Comparison of ENCODE assay signal across 22 mouse cellular contexts in the genomic region with DNA sequence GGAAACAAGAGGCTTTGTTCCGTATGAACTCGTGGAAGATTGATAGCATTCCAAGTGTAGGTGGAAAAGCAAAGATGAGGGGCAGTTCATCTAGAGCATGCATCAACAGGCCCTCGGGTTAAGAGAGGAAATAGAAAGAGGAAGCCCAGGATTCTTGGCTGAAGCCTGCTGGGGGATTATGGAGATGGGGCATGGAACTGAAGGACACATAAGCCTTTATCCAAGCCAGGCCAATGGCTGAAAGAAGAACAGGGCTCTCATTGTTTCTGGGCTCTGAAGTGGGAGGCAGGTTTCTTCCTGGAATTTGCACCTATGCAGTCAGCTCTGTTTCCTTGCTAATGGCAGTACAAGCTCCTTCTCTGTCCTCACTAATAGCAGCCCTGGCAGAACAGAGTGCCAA.
A peak's percentile ranks its signal among the peaks of the same experiment; 100 is the strongest.
DNase-seq lines count a peak whose midpoint lies in the region; ATAC-seq and TF ChIP-seq lines count a peak whose summit lies in the region.
"Had no signal": no experiment of that assay in that cellular context is flagged by ENCODE, and none has a peak within 500 bp of the region (broad histone marks: within the 10 kb centered on the region; RNA-seq: fewer than 3 reads in every experiment).

No protein-coding gene starts in this region.

- H3K36me3 ChIP-seq in intestine, embryonic 14.5 days (ENCODE audit: control insufficient read depth, insufficient read depth, low read length): no peaks in the 10 kb centered on the region
- no peaks in the 10 kb centered on the region for H3K36me3 ChIP-seq in intestine, embryonic 15.5 days
- H3K36me3 ChIP-seq in lung, embryonic 14.5 days (ENCODE audit: insufficient read depth): no peaks in the 10 kb centered on the region
- H3K36me3 ChIP-seq in lung, postnatal 0 days (ENCODE audit: insufficient read depth, low read length): no peaks in the 10 kb centered on the region
- H3K36me3 ChIP-seq: embryonic facial prominence, embryonic 15.5 days; forebrain, embryonic 15.5 days; hindbrain, embryonic 12.5 days had no signal

- no peaks in the 10 kb centered on the region for H3K9me3 ChIP-seq in intestine, embryonic 14.5 days (ENCODE audit: control insufficient read depth, low read length)
- H3K9me3 ChIP-seq in intestine, embryonic 15.5 days: no peaks in the 10 kb centered on the region
- H3K9me3 ChIP-seq in lung, embryonic 14.5 days (ENCODE audit: low read depth, low read length): no peaks in the 10 kb centered on the region
- no peaks in the 10 kb centered on the region for H3K9me3 ChIP-seq in lung, postnatal 0 days (ENCODE audit: low read length)
- H3K9me3 ChIP-seq: embryonic facial prominence, embryonic 15.5 days; forebrain, embryonic 15.5 days; hindbrain, embryonic 12.5 days had no signal

- H3K9ac ChIP-seq in intestine, embryonic 14.5 days (ENCODE audit: low read length): no peak overlapping the region
- no peak overlapping the region for H3K9ac ChIP-seq in intestine, embryonic 15.5 days
- H3K9ac ChIP-seq in lung, embryonic 14.5 days: no peak overlapping the region
- no peak overlapping the region for H3K9ac ChIP-seq in lung, postnatal 0 days (replicated peaks; ENCODE audit: low read depth)
- H3K9ac ChIP-seq: embryonic facial prominence, embryonic 15.5 days; forebrain, embryonic 15.5 days; hindbrain, embryonic 12.5 days had no signal

- peak; percentile 45 for DNase-seq in intestine, embryonic 14.5 days (ENCODE audit: low spot score)
- DNase-seq in lung, embryonic 14.5 days: peak; percentile 27
- no peak for DNase-seq in lung, postnatal 0 days (ENCODE audit: low spot score)
- peak; percentile 47 for DNase-seq in forelimb bud, embryonic 11.5 days (ENCODE audit: low read depth, low spot score)
- DNase-seq in mesoderm, embryonic 11.5 days (ENCODE audit: low read depth, low spot score): peak; percentile 45
- no peak for DNase-seq in kidney, adult 18-20 months
- DNase-seq: adrenal gland, postnatal 14 days; cerebellum, adult 11-12 months; cerebellum, adult 9-10 months; cerebellum, postnatal 25 days; gastrocnemius, postnatal 10 days; heart, postnatal 10 days; heart, postnatal 4 days had no signal

- TF ChIP-seq EP300 in lung, postnatal 0 days (IDR thresholded peaks at IDR 0.05): no peak

- no peak overlapping the region for H3K27ac ChIP-seq in intestine, embryonic 14.5 days (ENCODE audit: low read depth)
- H3K27ac ChIP-seq in intestine, embryonic 15.5 days: no peak overlapping the region
- H3K27ac ChIP-seq in lung, embryonic 14.5 days (ENCODE audit: low read depth): no peak overlapping the region
- H3K27ac ChIP-seq in lung, postnatal 0 days (ENCODE audit: low read length): no peak overlapping the region
- H3K27ac ChIP-seq: embryonic facial prominence, embryonic 15.5 days; forebrain, embryonic 15.5 days; hindbrain, embryonic 12.5 days had no signal

- H3K4me3 ChIP-seq in intestine, embryonic 14.5 days (ENCODE audit: low read depth, low read length): no peak overlapping the region
- H3K4me3 ChIP-seq in intestine, embryonic 15.5 days (replicated peaks): no peak overlapping the region
- no peak overlapping the region for H3K4me3 ChIP-seq in lung, embryonic 14.5 days (ENCODE audit: low read depth, low read length)
- no peak overlapping the region for H3K4me3 ChIP-seq in lung, postnatal 0 days (ENCODE audit: low read depth, low read length)
- H3K4me3 ChIP-seq: embryonic facial prominence, embryonic 15.5 days; erythroblast, embryonic 14.5 days; forebrain, embryonic 15.5 days; hindbrain, embryonic 12.5 days had no signal

- no peaks in the 10 kb centered on the region for H3K27me3 ChIP-seq in intestine, embryonic 14.5 days (replicated peaks; ENCODE audit: control insufficient read depth, insufficient read depth, low read length)
- H3K27me3 ChIP-seq in intestine, embryonic 15.5 days (replicated peaks): no peaks in the 10 kb centered on the region
- no peaks in the 10 kb centered on the region for H3K27me3 ChIP-seq in lung, embryonic 14.5 days (ENCODE audit: insufficient read depth, low read length)
- H3K27me3 ChIP-seq in lung, postnatal 0 days (replicated peaks; ENCODE audit: insufficient read depth, low read length): no peaks in the 10 kb centered on the region
- H3K27me3 ChIP-seq: embryonic facial prominence, embryonic 15.5 days; forebrain, embryonic 15.5 days; hindbrain, embryonic 12.5 days had no signal

- no peak for TF ChIP-seq CTCF in lung, embryonic 14.5 days (IDR thresholded peaks at IDR 0.05; ENCODE audit: low read depth)
- TF ChIP-seq CTCF in lung, postnatal 0 days (IDR thresholded peaks at IDR 0.05): no peak

- H3K4me1 ChIP-seq in intestine, embryonic 14.5 days (replicated peaks; ENCODE audit: control insufficient read depth, insufficient read depth, low read length): no peaks in the 10 kb centered on the region
- H3K4me1 ChIP-seq in intestine, embryonic 15.5 days (replicated peaks): no peaks in the 10 kb centered on the region
- H3K4me1 ChIP-seq in lung, embryonic 14.5 days (ENCODE audit: insufficient read depth): no peaks in the 10 kb centered on the region
- H3K4me1 ChIP-seq in lung, postnatal 0 days (ENCODE audit: insufficient read depth, low read depth, low read length): no peaks in the 10 kb centered on the region
- H3K4me1 ChIP-seq: embryonic facial prominence, embryonic 15.5 days; hindbrain, embryonic 12.5 days had no signal

- H3K4me2 ChIP-seq in intestine, embryonic 14.5 days (ENCODE audit: low read length): no peak overlapping the region
- H3K4me2 ChIP-seq in intestine, embryonic 15.5 days (replicated peaks): no peak overlapping the region
- H3K4me2 ChIP-seq in lung, embryonic 14.5 days: no peak overlapping the region
- H3K4me2 ChIP-seq in lung, postnatal 0 days (replicated peaks; ENCODE audit: low read depth, low read length): no peak overlapping the region
- H3K4me2 ChIP-seq: embryonic facial prominence, embryonic 15.5 days; forebrain, embryonic 15.5 days; hindbrain, embryonic 12.5 days had no signal

- 54% methylated on average over 3 of the region's 3 CpGs for WGBS in intestine, embryonic 14.5 days
- 53% methylated on average over 3 of the region's 3 CpGs for WGBS in intestine, embryonic 15.5 days
- 30% methylated on average over 3 of the region's 3 CpGs for WGBS in lung, embryonic 14.5 days
- WGBS in lung, postnatal 0 days: 28% methylated on average over 3 of the region's 3 CpGs

- ATAC-seq in intestine, embryonic 14.5 days (replicated peaks; ENCODE audit: low FRiP score, low TSS enrichment, low read depth): no peak
- no peak for ATAC-seq in intestine, embryonic 15.5 days
- ATAC-seq in lung, embryonic 14.5 days (ENCODE audit: insufficient read depth): 0 out of 2 replicates have a peak, but pooled peaks have one; percentile 14
- no peak for ATAC-seq in lung, postnatal 0 days
- ATAC-seq in CD4-positive, CD25-positive, alpha-beta regulatory T cell, adult 4 months: no peak
- ATAC-seq: activated CD4-positive, CD25-positive, alpha-beta regulatory T cell, adult 4 months; forebrain, embryonic 15.5 days; hindbrain, embryonic 16.5 days; Patski had no signal

Comparison
In these comparisons a context has a peak if more than half of its experiments do, and no peak if none do; other contexts are left out.
1. DNase-seq: peak in intestine, embryonic 14.5 days (single experiment), lung, embryonic 14.5 days (single experiment), forelimb bud, embryonic 11.5 days (single experiment) and mesoderm, embryonic 11.5 days (single experiment); none in lung, postnatal 0 days (single experiment) and kidney, adult 18-20 months (single experiment).